Mouse (Mus musculus): ENCODE data around the gene Map1lc3a. TPM values are rescaled to one million over a fixed set of nuclear protein-coding genes. Genes with fewer than 3 reads are reported as not detected.
A peak's percentile ranks its signal among the peaks of the same experiment; 100 is the strongest.

Map1lc3a gene
- polyA plus RNA-seq, 1 experiment from 2014 or later = 441 TPM

DNA sequence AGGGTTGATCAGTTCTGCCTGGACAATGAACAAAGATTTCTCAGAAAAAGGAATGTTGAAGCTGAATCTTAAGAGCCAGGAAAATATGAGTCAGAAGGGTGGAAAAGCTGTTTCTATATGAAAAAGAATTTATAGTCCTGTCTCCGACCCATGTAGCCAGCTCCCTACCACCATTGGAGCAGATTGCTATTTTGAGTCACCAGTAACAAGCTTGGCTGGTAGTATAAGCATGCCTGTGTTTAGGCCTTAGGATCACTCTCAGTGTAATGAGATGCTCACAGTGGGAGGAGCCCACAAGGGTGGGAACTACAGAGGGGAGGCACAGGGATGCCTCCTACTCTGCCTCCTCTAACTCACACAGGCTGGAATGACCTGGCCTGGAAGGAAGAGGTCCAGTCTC is 27.9 kb upstream of the Map1lc3a start:
- no peak for ATAC-seq (ENCODE audit: insufficient number of reproducible peaks, insufficient read depth, low FRiP score, low read depth)
- H3K9ac ChIP-seq (ENCODE audit: low read length) = no peak overlapping the region
- WGBS = 89% methylated on average over 1 of the region's 1 CpGs
- no peak overlapping the region for H3K27ac ChIP-seq (replicated peaks in 1 of 2; ENCODE audit: control insufficient read depth in 1 of 2, insufficient read depth in 1 of 2, low read depth in 2 of 2, low read length in 2 of 2)
- H3K36me3 ChIP-seq (ENCODE audit: control insufficient read depth, insufficient read depth, low read length) = peaks cover 86% of the 10 kb centered on the region
- no peak overlapping the region for H3K4me2 ChIP-seq (ENCODE audit: low read length)
- no peak overlapping the region for H3K4me3 ChIP-seq (ENCODE audit: control insufficient read depth in 1 of 2, insufficient read depth in 1 of 2, low read depth in 1 of 2, low read length in 2 of 2)
- no peaks in the 10 kb centered on the region for H3K27me3 ChIP-seq (ENCODE audit: control insufficient read depth, insufficient read depth, low read length)
- no peaks in the 10 kb centered on the region for H3K9me3 ChIP-seq (ENCODE audit: control insufficient read depth, low read length)
- H3K4me1 ChIP-seq (ENCODE audit: control insufficient read depth in 2 of 2, insufficient read depth in 2 of 2, low read length in 2 of 2) = peaks cover 3 to 16% of the 10 kb centered on the region in 2 experiments; a peak in 3 of 4 replicates

DNA sequence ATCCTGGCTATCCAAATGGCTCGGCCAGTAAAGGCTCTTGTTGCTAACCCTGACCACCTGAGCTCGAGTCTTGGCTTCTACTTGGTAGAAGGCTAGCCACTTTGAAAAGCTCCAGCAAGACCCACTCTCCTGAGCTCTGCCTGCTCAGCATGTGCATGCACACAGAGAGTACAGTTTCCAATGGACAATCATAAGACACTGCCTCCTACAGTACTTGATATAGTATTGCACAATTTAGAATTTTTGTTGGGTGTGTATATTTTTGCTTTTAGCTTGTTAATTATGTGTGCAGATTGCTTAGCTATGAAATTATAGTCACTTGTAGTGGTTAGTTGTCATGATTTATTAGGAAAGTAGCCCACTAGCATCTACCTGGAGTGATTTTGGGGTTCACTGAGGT is 27.4 kb upstream of the Map1lc3a start:
- Histone ChIP-seq H3K4me3 (ENCODE audit: control insufficient read depth in 1 of 2, insufficient read depth in 1 of 2, low read depth in 1 of 2, low read length in 2 of 2) (no peak overlapping the region), H3K27ac (replicated peaks in 1 of 2; ENCODE audit: control insufficient read depth in 1 of 2, insufficient read depth in 1 of 2, low read depth in 2 of 2, low read length in 2 of 2) (no peak overlapping the region), H3K9me3 (ENCODE audit: control insufficient read depth, low read length) (no peaks in the 10 kb centered on the region), H3K27me3 (ENCODE audit: control insufficient read depth, insufficient read depth, low read length) (no peaks in the 10 kb centered on the region), H3K36me3 (ENCODE audit: control insufficient read depth, insufficient read depth, low read length) (peaks cover 80% of the 10 kb centered on the region), H3K4me2 (ENCODE audit: low read length) (no peak overlapping the region), H3K4me1 (ENCODE audit: control insufficient read depth in 2 of 2, insufficient read depth in 2 of 2, low read length in 2 of 2) (peaks cover 3 to 16% of the 10 kb centered on the region in 2 experiments; a peak in 3 of 4 replicates), H3K9ac (ENCODE audit: low read length) (no peak overlapping the region)
- no peak for ATAC-seq (ENCODE audit: insufficient number of reproducible peaks, insufficient read depth, low FRiP score, low read depth)
- 88% methylated on average over 2 of the region's 2 CpGs for WGBS

DNA sequence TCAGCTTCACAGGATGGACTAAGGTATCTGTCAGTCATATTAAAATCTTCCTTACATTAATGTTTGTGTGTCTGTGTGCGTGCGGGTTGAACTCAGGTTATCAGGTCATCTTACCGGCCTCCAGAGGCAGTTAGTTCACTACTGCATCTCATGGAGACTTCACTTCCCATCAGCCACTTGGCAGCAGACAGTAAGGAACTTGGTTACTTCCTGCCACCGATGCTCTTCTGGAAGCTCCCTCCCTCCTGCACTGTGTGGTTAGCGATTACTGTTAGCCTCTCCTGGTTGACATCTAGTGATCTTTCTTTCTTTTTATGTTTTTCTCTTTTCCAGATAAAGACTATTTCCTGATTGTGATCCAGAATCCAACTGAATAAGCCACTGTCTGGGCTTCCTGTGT is 26.5 kb upstream of the Map1lc3a start:
- Histone ChIP-seq H3K9me3 (ENCODE audit: control insufficient read depth, low read length) (no peaks in the 10 kb centered on the region), H3K9ac (ENCODE audit: low read length) (no peak overlapping the region), H3K36me3 (ENCODE audit: control insufficient read depth, insufficient read depth, low read length) (peaks cover 72% of the 10 kb centered on the region), H3K27me3 (ENCODE audit: control insufficient read depth, insufficient read depth, low read length) (no peaks in the 10 kb centered on the region), H3K27ac (replicated peaks in 1 of 2; ENCODE audit: control insufficient read depth in 1 of 2, insufficient read depth in 1 of 2, low read depth in 2 of 2, low read length in 2 of 2) (no peak overlapping the region), H3K4me2 (ENCODE audit: low read length) (no peak overlapping the region), H3K4me1 (ENCODE audit: control insufficient read depth in 2 of 2, insufficient read depth in 2 of 2, low read length in 2 of 2) (peaks cover 3 to 16% of the 10 kb centered on the region in 2 experiments; a peak in 3 of 4 replicates), H3K4me3 (ENCODE audit: control insufficient read depth in 1 of 2, insufficient read depth in 1 of 2, low read depth in 1 of 2, low read length in 2 of 2) (no peak overlapping the region)
- ATAC-seq (ENCODE audit: insufficient number of reproducible peaks, insufficient read depth, low FRiP score, low read depth) = no peak
- WGBS = 84% methylated on average over 5 of the region's 5 CpGs

DNA sequence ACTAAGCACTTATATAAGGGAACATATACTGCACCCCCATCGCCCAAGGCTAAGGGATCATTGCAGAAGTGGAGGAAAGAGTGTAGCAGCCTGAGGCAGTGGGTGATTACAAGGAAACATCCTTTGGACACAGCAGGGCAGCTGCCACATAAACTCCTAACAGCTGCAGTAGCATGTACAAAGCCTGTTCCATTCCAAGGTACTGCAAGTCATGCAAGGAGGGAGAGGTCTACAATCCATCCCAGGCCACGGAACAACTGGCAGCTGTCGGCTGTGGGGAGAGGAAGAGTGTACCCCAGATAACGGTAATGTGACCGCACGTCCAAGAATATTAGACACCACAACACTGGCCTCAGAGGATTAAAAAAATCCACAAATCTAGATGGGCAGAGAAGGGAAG is 10.6 kb upstream of the Map1lc3a start:
- 83% methylated on average over 6 of the region's 6 CpGs for WGBS
- Histone ChIP-seq H3K27ac (replicated peaks in 1 of 2; ENCODE audit: control insufficient read depth in 1 of 2, insufficient read depth in 1 of 2, low read depth in 2 of 2, low read length in 2 of 2) (no peak overlapping the region), H3K9me3 (ENCODE audit: control insufficient read depth, low read length) (no peaks in the 10 kb centered on the region; the same call in 1 of the 2 replicates), H3K9ac (ENCODE audit: low read length) (no peak overlapping the region), H3K4me3 (ENCODE audit: control insufficient read depth in 1 of 2, insufficient read depth in 1 of 2, low read depth in 1 of 2, low read length in 2 of 2) (no peak overlapping the region), H3K4me1 (ENCODE audit: control insufficient read depth in 2 of 2, insufficient read depth in 2 of 2, low read length in 2 of 2) (no peaks in the 10 kb centered on the region), H3K27me3 (ENCODE audit: control insufficient read depth, insufficient read depth, low read length) (no peaks in the 10 kb centered on the region), H3K36me3 (ENCODE audit: control insufficient read depth, insufficient read depth, low read length) (no peaks in the 10 kb centered on the region), H3K4me2 (ENCODE audit: low read length) (no peak overlapping the region)
- peak; percentile 35; the same call in 1 of the 2 replicates for ATAC-seq (ENCODE audit: insufficient number of reproducible peaks, insufficient read depth, low FRiP score, low read depth)

DNA sequence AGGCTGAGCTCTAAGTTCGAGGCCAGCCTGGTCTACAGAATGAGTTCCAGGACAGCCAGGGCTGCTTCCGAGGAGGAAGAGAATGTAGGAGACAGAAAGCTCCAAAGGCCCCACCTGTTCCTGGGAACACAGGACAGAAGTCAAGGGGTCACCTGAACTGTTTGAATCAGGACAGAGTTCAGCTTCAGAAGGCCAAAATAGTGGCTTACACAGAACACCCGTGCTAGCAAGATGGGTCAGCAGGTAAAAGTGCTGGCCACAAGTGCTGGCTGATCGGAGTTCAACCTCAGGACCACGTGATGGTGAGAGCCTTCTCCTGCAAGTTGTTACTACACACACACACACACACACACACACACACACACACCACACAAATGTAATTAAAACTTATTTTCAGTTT is 9.2 kb upstream of the Map1lc3a start:
- H3K4me3 ChIP-seq (ENCODE audit: control insufficient read depth in 1 of 2, insufficient read depth in 1 of 2, low read depth in 1 of 2, low read length in 2 of 2) = no peak overlapping the region
- no peak overlapping the region for H3K9ac ChIP-seq (ENCODE audit: low read length)
- H3K4me1 ChIP-seq (ENCODE audit: control insufficient read depth in 2 of 2, insufficient read depth in 2 of 2, low read length in 2 of 2) = no peaks in the 10 kb centered on the region
- no peaks in the 10 kb centered on the region; the same call in 1 of the 2 replicates for H3K9me3 ChIP-seq (ENCODE audit: control insufficient read depth, low read length)
- H3K27ac ChIP-seq (replicated peaks in 1 of 2; ENCODE audit: control insufficient read depth in 1 of 2, insufficient read depth in 1 of 2, low read depth in 2 of 2, low read length in 2 of 2) = no peak overlapping the region
- no peaks in the 10 kb centered on the region for H3K36me3 ChIP-seq (ENCODE audit: control insufficient read depth, insufficient read depth, low read length)
- no peak for ATAC-seq (ENCODE audit: insufficient number of reproducible peaks, insufficient read depth, low FRiP score, low read depth)
- no peaks in the 10 kb centered on the region for H3K27me3 ChIP-seq (ENCODE audit: control insufficient read depth, insufficient read depth, low read length)
- no peak overlapping the region for H3K4me2 ChIP-seq (ENCODE audit: low read length)
- 83% methylated on average over 5 of the region's 5 CpGs for WGBS

DNA sequence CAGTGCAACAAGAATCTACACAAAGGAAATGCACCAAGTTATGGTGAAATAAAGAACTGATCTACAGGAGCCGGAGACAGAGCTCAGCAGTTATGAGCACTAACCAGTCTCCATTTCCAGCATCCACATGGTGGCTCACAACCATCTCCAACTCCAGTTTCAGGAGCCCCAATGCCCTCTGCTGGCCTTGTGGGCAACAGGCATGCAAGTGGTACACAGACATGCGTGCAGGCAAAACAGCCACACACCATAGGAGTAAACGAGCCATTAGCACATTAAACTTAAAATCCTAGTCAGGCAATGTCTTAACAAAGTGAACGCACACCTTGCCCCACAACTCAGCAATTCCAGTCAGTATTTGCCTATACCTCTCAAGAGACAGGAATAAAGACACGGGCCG is 4.1 kb upstream of the Map1lc3a start:
- Histone ChIP-seq H3K4me2 (ENCODE audit: low read length) (no peak overlapping the region), H3K4me1 (ENCODE audit: control insufficient read depth in 2 of 2, insufficient read depth in 2 of 2, low read length in 2 of 2) (peaks cover 7 to 15% of the 10 kb centered on the region in 2 experiments), H3K9ac (ENCODE audit: low read length) (no peak overlapping the region), H3K9me3 (ENCODE audit: control insufficient read depth, low read length) (no peaks in the 10 kb centered on the region), H3K27ac (replicated peaks in 1 of 2; ENCODE audit: control insufficient read depth in 1 of 2, insufficient read depth in 1 of 2, low read depth in 2 of 2, low read length in 2 of 2) (no peak overlapping the region), H3K36me3 (ENCODE audit: control insufficient read depth, insufficient read depth, low read length) (no peaks in the 10 kb centered on the region), H3K4me3 (ENCODE audit: control insufficient read depth in 1 of 2, insufficient read depth in 1 of 2, low read depth in 1 of 2, low read length in 2 of 2) (no peak overlapping the region), H3K27me3 (ENCODE audit: control insufficient read depth, insufficient read depth, low read length) (no peaks in the 10 kb centered on the region)
- ATAC-seq (ENCODE audit: insufficient number of reproducible peaks, insufficient read depth, low FRiP score, low read depth) = no peak
- 82% methylated on average over 6 of the region's 6 CpGs for WGBS

DNA sequence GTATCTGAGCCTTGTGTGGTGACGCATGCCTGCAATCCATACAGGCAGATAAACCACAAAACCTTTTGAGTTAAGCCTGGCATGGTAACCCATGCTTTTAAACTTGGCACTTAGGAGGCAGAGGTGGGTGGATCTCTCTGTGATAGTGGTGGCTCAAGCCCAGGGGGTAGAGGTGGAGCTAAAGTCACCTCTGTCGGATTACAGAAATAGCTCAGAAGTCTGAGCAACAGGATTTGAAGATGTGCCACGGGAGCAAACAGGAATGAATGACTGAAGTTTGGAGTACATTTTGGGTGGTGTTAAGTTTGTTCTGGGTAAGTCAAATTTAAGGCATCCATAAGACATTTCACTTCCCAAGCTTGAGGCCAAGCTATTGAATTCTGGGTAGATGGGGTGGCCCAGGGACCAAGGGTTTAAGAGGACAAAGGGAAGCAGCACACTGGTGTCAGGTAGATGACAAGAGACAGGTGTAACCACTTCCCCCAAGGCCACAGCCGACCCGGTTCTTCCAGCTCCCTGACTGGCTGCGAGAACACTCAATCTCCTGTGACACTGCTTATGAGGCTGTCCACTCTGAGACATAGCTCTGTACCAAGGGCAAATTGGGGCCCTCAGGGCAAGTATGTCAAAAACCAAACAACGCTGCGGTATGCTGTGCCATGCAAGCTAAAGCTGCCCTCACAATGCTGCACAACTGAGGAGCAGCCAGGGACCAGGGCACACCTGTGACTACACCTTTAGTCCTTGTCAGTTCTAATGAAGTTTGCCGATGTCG is 3.5 kb upstream of the Map1lc3a start:
- Histone ChIP-seq H3K9me3 (ENCODE audit: control insufficient read depth, low read length) (no peaks in the 10 kb centered on the region), H3K9ac (ENCODE audit: low read length) (no peak overlapping the region), H3K36me3 (ENCODE audit: control insufficient read depth, insufficient read depth, low read length) (no peaks in the 10 kb centered on the region; the same call in 1 of the 2 replicates), H3K4me1 (ENCODE audit: control insufficient read depth in 2 of 2, insufficient read depth in 2 of 2, low read length in 2 of 2) (peaks cover 13 to 21% of the 10 kb centered on the region in 2 experiments), H3K4me2 (ENCODE audit: low read length) (no peak overlapping the region), H3K4me3 (ENCODE audit: control insufficient read depth in 1 of 2, insufficient read depth in 1 of 2, low read depth in 1 of 2, low read length in 2 of 2) (no peak overlapping the region), H3K27me3 (ENCODE audit: control insufficient read depth, insufficient read depth, low read length) (no peaks in the 10 kb centered on the region), H3K27ac (replicated peaks in 1 of 2; ENCODE audit: control insufficient read depth in 1 of 2, insufficient read depth in 1 of 2, low read depth in 2 of 2, low read length in 2 of 2) (no peak overlapping the region)
- WGBS = 64% methylated on average over 10 of the region's 10 CpGs
- no peak for ATAC-seq (ENCODE audit: insufficient number of reproducible peaks, insufficient read depth, low FRiP score, low read depth)

DNA sequence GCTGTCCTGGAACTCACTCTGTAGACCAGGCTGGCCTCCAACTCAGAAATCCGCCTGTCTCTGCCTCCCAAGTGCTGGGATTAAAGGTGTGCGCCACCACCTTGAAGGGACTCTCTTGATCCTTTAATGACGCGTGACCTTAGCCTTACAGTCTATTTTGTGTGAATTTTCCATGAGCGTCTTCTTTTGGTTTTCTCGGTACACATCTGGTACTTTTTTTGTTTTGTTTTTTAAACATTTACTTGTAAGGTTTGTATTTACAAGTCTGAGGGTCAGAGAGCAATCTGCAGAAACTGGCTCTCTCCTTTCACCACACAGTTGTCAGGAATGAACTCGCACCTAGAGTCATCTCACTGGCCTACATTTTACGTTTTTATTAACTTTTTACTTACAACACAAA is 2.5 kb upstream of the Map1lc3a start:
- Histone ChIP-seq H3K4me3 (ENCODE audit: control insufficient read depth in 1 of 2, insufficient read depth in 1 of 2, low read depth in 1 of 2, low read length in 2 of 2) (no peak overlapping the region), H3K36me3 (ENCODE audit: control insufficient read depth, insufficient read depth, low read length) (peaks cover 9% of the 10 kb centered on the region), H3K9ac (ENCODE audit: low read length) (no peak overlapping the region), H3K4me2 (ENCODE audit: low read length) (no peak overlapping the region), H3K4me1 (ENCODE audit: control insufficient read depth in 2 of 2, insufficient read depth in 2 of 2, low read length in 2 of 2) (peaks cover 13 to 22% of the 10 kb centered on the region in 2 experiments), H3K9me3 (ENCODE audit: control insufficient read depth, low read length) (no peaks in the 10 kb centered on the region), H3K27me3 (ENCODE audit: control insufficient read depth, insufficient read depth, low read length) (no peaks in the 10 kb centered on the region), H3K27ac (replicated peaks in 1 of 2; ENCODE audit: control insufficient read depth in 1 of 2, insufficient read depth in 1 of 2, low read depth in 2 of 2, low read length in 2 of 2) (no peak overlapping the region)
- ATAC-seq (ENCODE audit: insufficient number of reproducible peaks, insufficient read depth, low FRiP score, low read depth) = no peak
- WGBS = 87% methylated on average over 8 of the region's 8 CpGs
